Comparison of ENCODE assay signal across 8 mouse cellular contexts in genomic region chr8:126583971-126584843, GRCm38 (mm10). TPM values are rescaled to one million over a fixed set of nuclear protein-coding genes. Genes with fewer than 3 reads are reported as not detected.
A peak's percentile ranks its signal among the peaks of the same experiment; 100 is the strongest.
DNase-seq lines count a peak whose midpoint lies in the region; ATAC-seq lines count a peak whose summit lies in the region.

No protein-coding gene starts in this region.

- peak; percentile 37 for ATAC-seq in CD4-positive, CD25-positive, alpha-beta regulatory T cell, adult 4 months
- ATAC-seq in forebrain, embryonic 11.5 days (replicated peaks; ENCODE audit: low FRiP score), result peak; percentile 89
- peak; percentile 75 for ATAC-seq in heart, embryonic 14.5 days (ENCODE audit: insufficient number of reproducible peaks, insufficient read depth, low FRiP score, low read depth)
- ATAC-seq in kidney, embryonic 16.5 days (ENCODE audit: low FRiP score, low TSS enrichment), result peak; percentile 80
- ATAC-seq in liver, embryonic 13.5 days (ENCODE audit: low read depth), result peak; percentile 76
- ATAC-seq in stomach, embryonic 15.5 days (ENCODE audit: insufficient read depth, low FRiP score, low read depth), result peak; percentile 79

- H3K4me2 ChIP-seq in forebrain, embryonic 11.5 days (ENCODE audit: low read depth, low read length, severe bottlenecking), result peak overlapping the region; percentile 95
- peak overlapping the region; percentile 85 for H3K4me2 ChIP-seq in heart, embryonic 14.5 days (ENCODE audit: low read length)
- peak overlapping the region; percentile 98 for H3K4me2 ChIP-seq in kidney, embryonic 16.5 days (replicated peaks; ENCODE audit: low read depth, low read length)
- peak overlapping the region; percentile 99 for H3K4me2 ChIP-seq in liver, embryonic 13.5 days
- H3K4me2 ChIP-seq in stomach, embryonic 15.5 days, result peak overlapping the region; percentile 96

- DNase-seq in forebrain, embryonic 11.5 days (ENCODE audit: low spot score), result peak; percentile 90
- DNase-seq in liver, embryonic 13.5 days, result peak; percentile 63
- DNase-seq in naive thymus-derived CD4-positive, alpha-beta T cell, adult 2 months (ENCODE audit: low read depth), result peak; percentile 87

- H3K27ac ChIP-seq in brown adipose tissue, adult 24 weeks (replicated peaks; ENCODE audit: low read depth, low read length), result peak overlapping the region; percentile 96
- peak overlapping the region; percentile 83 for H3K27ac ChIP-seq in forebrain, embryonic 11.5 days (ENCODE audit: low read depth, low read length)
- peak overlapping the region; percentile 98 to 99 for H3K27ac ChIP-seq in heart, embryonic 14.5 days (replicated peaks in 1 of 2; ENCODE audit: control insufficient read depth in 1 of 2, insufficient read depth in 1 of 2, low read depth in 2 of 2, low read length in 2 of 2)
- peak overlapping the region; percentile 99 for H3K27ac ChIP-seq in kidney, embryonic 16.5 days (ENCODE audit: low read length)
- H3K27ac ChIP-seq in liver, embryonic 13.5 days, result peak overlapping the region; percentile 91
- H3K27ac ChIP-seq in stomach, embryonic 15.5 days, result peak overlapping the region; percentile 97

- H3K27me3 ChIP-seq in forebrain, embryonic 11.5 days (ENCODE audit: control insufficient read depth, insufficient read depth, low read length), result no peaks in the 10 kb centered on the region
- no peaks in the 10 kb centered on the region for H3K27me3 ChIP-seq in heart, embryonic 14.5 days (ENCODE audit: control insufficient read depth, insufficient read depth, low read length)
- H3K27me3 ChIP-seq in kidney, embryonic 16.5 days (ENCODE audit: insufficient read depth, low read length), result no peaks in the 10 kb centered on the region
- H3K27me3 ChIP-seq in liver, embryonic 13.5 days, result no peaks in the 10 kb centered on the region
- no peaks in the 10 kb centered on the region for H3K27me3 ChIP-seq in stomach, embryonic 15.5 days (replicated peaks)

- WGBS in forebrain, embryonic 11.5 days, result 1% methylated on average over 68 of the region's 68 CpGs
- WGBS in heart, embryonic 14.5 days, result under 1% methylated on average over 68 of the region's 68 CpGs
- WGBS in kidney, embryonic 16.5 days, result under 1% methylated on average over 61 of the region's 68 CpGs
- WGBS in liver, embryonic 13.5 days (ENCODE audit: insufficient replicate concordance), result under 1% methylated on average over 67 of the region's 68 CpGs
- 1% methylated on average over 68 of the region's 68 CpGs for WGBS in stomach, embryonic 15.5 days

- H3K36me3 ChIP-seq in forebrain, embryonic 11.5 days (ENCODE audit: control insufficient read depth, insufficient read depth, low read length), result no peaks in the 10 kb centered on the region
- H3K36me3 ChIP-seq in heart, embryonic 14.5 days (ENCODE audit: control insufficient read depth, insufficient read depth, low read length), result peaks cover 41% of the 10 kb centered on the region
- peaks cover 16% of the 10 kb centered on the region; the same call in 1 of the 2 replicates for H3K36me3 ChIP-seq in kidney, embryonic 16.5 days (ENCODE audit: insufficient read depth, low read length)
- H3K36me3 ChIP-seq in liver, embryonic 13.5 days, result peaks cover 19% of the 10 kb centered on the region
- H3K36me3 ChIP-seq in stomach, embryonic 15.5 days, result no peaks in the 10 kb centered on the region

- H3K9me3 ChIP-seq in forebrain, embryonic 11.5 days (ENCODE audit: control insufficient read depth, low read length), result no peaks in the 10 kb centered on the region
- no peaks in the 10 kb centered on the region for H3K9me3 ChIP-seq in heart, embryonic 14.5 days (ENCODE audit: control insufficient read depth, low read length)
- peaks cover 4% of the 10 kb centered on the region for H3K9me3 ChIP-seq in kidney, embryonic 16.5 days (ENCODE audit: low read length)
- H3K9me3 ChIP-seq in liver, embryonic 13.5 days (replicated peaks), result no peaks in the 10 kb centered on the region
- no peaks in the 10 kb centered on the region for H3K9me3 ChIP-seq in stomach, embryonic 15.5 days

- peaks cover 23% of the 10 kb centered on the region for H3K4me1 ChIP-seq in brown adipose tissue, adult 24 weeks (ENCODE audit: control insufficient read depth, insufficient read depth, insufficient read length, low read length)
- peaks cover 21% of the 10 kb centered on the region for H3K4me1 ChIP-seq in forebrain, embryonic 11.5 days (replicated peaks; ENCODE audit: control insufficient read depth, insufficient read depth, low read length)
- H3K4me1 ChIP-seq in heart, embryonic 14.5 days (ENCODE audit: control insufficient read depth in 2 of 2, insufficient read depth in 2 of 2, low read length in 2 of 2), result peaks cover 18 to 55% of the 10 kb centered on the region in 2 experiments
- peaks cover 61% of the 10 kb centered on the region for H3K4me1 ChIP-seq in kidney, embryonic 16.5 days (ENCODE audit: insufficient read depth, low read length)
- H3K4me1 ChIP-seq in liver, embryonic 13.5 days (replicated peaks), result peaks cover 68% of the 10 kb centered on the region
- H3K4me1 ChIP-seq in stomach, embryonic 15.5 days, result peaks cover 22% of the 10 kb centered on the region

- peak overlapping the region; percentile 75 for H3K9ac ChIP-seq in forebrain, embryonic 11.5 days (ENCODE audit: low read length)
- peak overlapping the region; percentile 81 for H3K9ac ChIP-seq in heart, embryonic 14.5 days (ENCODE audit: low read length)
- peak overlapping the region; percentile 88 for H3K9ac ChIP-seq in kidney, embryonic 16.5 days (replicated peaks; ENCODE audit: low read length)
- peak overlapping the region; percentile 83 for H3K9ac ChIP-seq in liver, embryonic 13.5 days
- peak overlapping the region; percentile 64 for H3K9ac ChIP-seq in stomach, embryonic 15.5 days

- H3K4me3 ChIP-seq in brown adipose tissue, adult 24 weeks (ENCODE audit: insufficient read depth, low read depth, low read length), result peak overlapping the region; percentile 64
- H3K4me3 ChIP-seq in forebrain, embryonic 11.5 days (ENCODE audit: low read depth, low read length), result peak overlapping the region; percentile 46
- H3K4me3 ChIP-seq in heart, embryonic 14.5 days (ENCODE audit: control insufficient read depth in 1 of 2, insufficient read depth in 1 of 2, low read depth in 1 of 2, low read length in 2 of 2), result peak overlapping the region; percentile 35 to 38
- H3K4me3 ChIP-seq in kidney, embryonic 16.5 days (ENCODE audit: low read length), result peak overlapping the region; percentile 54
- peak overlapping the region; percentile 69 for H3K4me3 ChIP-seq in liver, embryonic 13.5 days (replicated peaks)
- peak overlapping the region; percentile 44 for H3K4me3 ChIP-seq in stomach, embryonic 15.5 days (replicated peaks)

RNA-seq across cellular contexts. Expression of gene Irf2bp2, which starts 9.6 kb away (rescaled TPM):
- polyA plus RNA-seq in CD4-positive, CD25-positive, alpha-beta regulatory T cell, adult 4 months (2017; shearing (Covaris generic)), result 10 to 100 TPM; 15.5 to 22.4 TPM
- polyA plus RNA-seq in brown adipose tissue, adult 24 weeks (2012; ENCODE audit: insufficient read depth, insufficient read length, missing spikeins), result 12.0 and 24.3 TPM in 2 replicates
- 4.5 and 4.6 TPM in 2 replicates for polyA plus RNA-seq in forebrain, embryonic 11.5 days (2014; fragmentation: Nextera tagmentation; extraction: Ambion mirVana)
- 8.1 and 9.1 TPM in 2 replicates for polyA plus RNA-seq in heart, embryonic 14.5 days (2014; fragmentation: Nextera tagmentation; extraction: Ambion mirVana)
- 11.5 and 12.1 TPM in 2 replicates for polyA plus RNA-seq in kidney, embryonic 16.5 days (2015; fragmentation: Nextera tagmentation; extraction: Ambion mirVana)
- 3.8 and 4.0 TPM in 2 replicates for polyA plus RNA-seq in liver, embryonic 13.5 days (2015; fragmentation: Nextera tagmentation; extraction: Ambion mirVana)
- 12.5 and 13.4 TPM in 2 replicates for polyA plus RNA-seq in stomach, embryonic 15.5 days (2015; fragmentation: Nextera tagmentation; extraction: Ambion mirVana)

Comparison
In these comparisons a context has a peak if more than half of its experiments do, and no peak if none do; other contexts are left out.
1. Peak in every context shown above with its lines: DNase-seq, ATAC-seq, H3K4me3 ChIP-seq and H3K27ac ChIP-seq.
2. ATAC-seq: peak in every context shown above with its lines; median percentile 89 in forebrain, embryonic 11.5 days; 80 in kidney, embryonic 16.5 days; 79 in stomach, embryonic 15.5 days; 76 in liver, embryonic 13.5 days; 75 in heart, embryonic 14.5 days; 37 in CD4-positive, CD25-positive, alpha-beta regulatory T cell, adult 4 months.